Mouse (Mus musculus) embryonic fibroblast, embryonic 13.5 days (primary cell): ENCODE measurements around the gene Tagap.
"Not testable (repeated sequence)": the region's sequence is repeated elsewhere in the genome, so short reads cannot be mapped to it uniquely, and the experiment has no call there.

Experiments used
- CTCF ChIP-seq: IDR thresholded peaks from 2 replicates; pipeline ENCODE4 v1.5.1; 2011; ENCODE audit warnings: mild to moderate bottlenecking, control low read depth, low read length, moderate library complexity, borderline replicate concordance; ENCODE audit not compliant: insufficient read depth
- POLR2A ChIP-seq: IDR thresholded peaks from 2 replicates; pipeline ENCODE4 v1.6.1; 2011; ENCODE audit warnings: low read depth, mild to moderate bottlenecking, control low read depth, low read length, moderate library complexity

GRCm38 (mm10) chr17:7968490-7968889 is 42.7 kb downstream of the Tagap start:
- not testable (repeated sequence) for TF ChIP-seq CTCF, POLR2A
